Comparison of ENCODE assay signal across 8 mouse cellular contexts in the genomic region with DNA sequence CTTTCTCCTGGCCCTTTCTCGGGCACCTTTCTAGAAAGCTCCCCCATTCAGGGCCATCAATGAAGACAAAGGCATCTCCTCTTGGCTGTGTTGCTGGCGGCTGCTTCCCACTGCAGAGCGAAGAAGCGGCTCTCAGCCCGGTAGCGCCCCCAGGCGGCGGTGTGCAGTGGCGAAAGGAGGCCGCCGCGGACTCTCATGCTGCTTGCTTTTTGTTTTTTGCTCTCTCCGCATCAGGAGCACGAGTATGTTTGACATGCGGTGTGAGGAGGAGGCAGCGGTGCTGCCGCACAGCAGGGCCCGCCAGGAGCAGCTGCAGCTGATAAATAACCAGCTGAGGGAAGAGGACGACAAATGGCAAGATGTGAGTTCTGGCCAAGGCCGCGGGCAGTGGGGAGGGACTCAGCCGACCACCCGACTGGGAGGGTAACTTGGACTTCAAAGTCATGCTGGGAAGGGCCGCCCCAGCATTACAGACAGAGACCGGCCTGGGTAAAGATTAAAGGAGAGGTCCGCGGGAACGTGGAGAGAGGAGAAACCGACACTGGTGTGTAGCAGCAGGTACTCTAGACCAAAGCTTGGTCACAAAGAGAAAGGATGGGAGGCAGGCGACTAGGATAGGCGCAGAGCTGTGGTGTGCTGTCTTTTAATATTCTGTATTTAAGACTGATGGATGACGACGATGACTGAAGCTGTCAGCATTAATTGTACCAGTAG.
DNase-seq lines count a peak whose midpoint lies in the region; ATAC-seq lines count a peak whose summit lies in the region.

No protein-coding gene starts in this region.

- peak overlapping the region; percentile 31; the same call in 1 of the 2 replicates for H3K27ac ChIP-seq in hindbrain, embryonic 11.5 days (ENCODE audit: low read depth, low read length)
- H3K27ac ChIP-seq in lung, embryonic 16.5 days (ENCODE audit: low read length) = peak overlapping the region; percentile 24

- peak; percentile 78 for DNase-seq in R1 (ENCODE audit: low read depth, low spot score)
- DNase-seq in cerebellum, adult 9-10 months = peak; percentile 73
- peak; percentile 72 to 91 for DNase-seq in frontal cortex, adult 2 months (ENCODE audit: extremely low spot score in 1 of 2, low spot score in 1 of 2)
- peak; percentile 97 for DNase-seq in hindbrain, embryonic 11.5 days (ENCODE audit: low spot score)
- peak; percentile 89 for DNase-seq in layer of hippocampus, postnatal 14 days (ENCODE audit: low spot score in 2 of 2)
- DNase-seq in retina, postnatal 7 days (ENCODE audit: low read depth, low spot score) = peak; percentile 64

- peak overlapping the region; percentile 54 for H3K9ac ChIP-seq in hindbrain, embryonic 11.5 days (ENCODE audit: low read depth, low read length)
- H3K9ac ChIP-seq in lung, embryonic 16.5 days (ENCODE audit: low read length) = peak overlapping the region; percentile 56

- no peaks in the 10 kb centered on the region for H3K9me3 ChIP-seq in hindbrain, embryonic 11.5 days (ENCODE audit: control insufficient read depth, low read length)
- H3K9me3 ChIP-seq in lung, embryonic 16.5 days (ENCODE audit: control insufficient read depth, low read length) = no peaks in the 10 kb centered on the region

- WGBS in hindbrain, embryonic 11.5 days = under 1% methylated on average over 33 of the region's 33 CpGs
- WGBS in lung, embryonic 16.5 days = 6% methylated on average over 33 of the region's 33 CpGs

- no peaks in the 10 kb centered on the region for H3K36me3 ChIP-seq in hindbrain, embryonic 11.5 days (ENCODE audit: control insufficient read depth, insufficient read depth, low read length)
- H3K36me3 ChIP-seq in lung, embryonic 16.5 days (ENCODE audit: control insufficient read depth, insufficient read depth, low read length) = peaks cover 17% of the 10 kb centered on the region

- H3K4me1 ChIP-seq in hindbrain, embryonic 11.5 days (replicated peaks; ENCODE audit: control insufficient read depth, insufficient read depth, low read length) = no peaks in the 10 kb centered on the region
- H3K4me1 ChIP-seq in lung, embryonic 16.5 days (replicated peaks; ENCODE audit: control insufficient read depth, insufficient read depth, low read length) = peaks cover 11% of the 10 kb centered on the region; the same call in 1 of the 2 replicates

- peak; percentile 90 for ATAC-seq in hindbrain, embryonic 11.5 days (ENCODE audit: low FRiP score)
- peak; percentile 83 for ATAC-seq in lung, embryonic 16.5 days (ENCODE audit: low read depth)
- no peak for ATAC-seq in inflammation-experienced regulatory T-cells, adult 6 months

- H3K4me2 ChIP-seq in hindbrain, embryonic 11.5 days (replicated peaks; ENCODE audit: low read depth, low read length) = peak overlapping the region; percentile 47
- peak overlapping the region; percentile 64 for H3K4me2 ChIP-seq in lung, embryonic 16.5 days (ENCODE audit: low read depth, low read length)

- H3K4me3 ChIP-seq in hindbrain, embryonic 11.5 days (ENCODE audit: low read depth, low read length) = peak overlapping the region; percentile 23
- H3K4me3 ChIP-seq in lung, embryonic 16.5 days (ENCODE audit: low read length) = peak overlapping the region; percentile 46

- H3K27me3 ChIP-seq in hindbrain, embryonic 11.5 days (ENCODE audit: control insufficient read depth, insufficient read depth, low read length) = no peaks in the 10 kb centered on the region
- H3K27me3 ChIP-seq in lung, embryonic 16.5 days (ENCODE audit: control insufficient read depth, insufficient read depth, low read depth, low read length) = no peaks in the 10 kb centered on the region
